Mouse (Mus musculus) lung, postnatal 0 days (tissue): ENCODE data around the gene Rasal1.

ENCODE experiments used
- CTCF ChIP-seq: IDR thresholded peaks from 2 replicates; pipeline ENCODE4 v1.5.1; 2016; ENCODE audit warnings: antibody characterized with exemption, mild to moderate bottlenecking
- EP300 ChIP-seq: IDR thresholded peaks from 2 replicates; pipeline ENCODE4 v1.6.1; 2016; ENCODE audit warnings: antibody characterized with exemption, mild to moderate bottlenecking, control low read depth

DNA sequence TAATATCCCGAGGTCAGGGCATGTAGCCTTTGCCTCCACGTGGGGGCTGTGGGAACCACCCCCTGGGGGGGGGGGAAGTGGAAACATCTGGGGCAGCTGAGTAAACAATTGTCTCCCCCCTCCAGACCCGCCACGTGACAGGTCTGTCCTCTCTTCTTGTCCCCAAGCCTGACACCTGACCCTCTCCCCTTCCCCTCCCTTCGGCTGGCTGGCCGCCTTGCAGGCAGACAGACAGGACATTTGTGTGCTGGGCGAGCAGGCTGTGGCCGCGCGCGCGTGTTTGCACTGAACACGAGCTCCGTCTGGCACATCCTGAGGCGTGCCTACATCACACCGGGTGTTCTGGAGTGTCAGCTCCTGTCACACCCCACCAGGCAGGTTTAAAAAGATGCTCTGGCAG lies 57.9 kb downstream of the Rasal1 start:
- TF ChIP-seq CTCF, result no peak
- TF ChIP-seq EP300, result no peak
